Mouse (Mus musculus) G1E (cell line): Measurements from ENCODE around the gene Ftl1.

Experiments
- CTCF ChIP-seq: IDR thresholded peaks from 2 replicates; pipeline ENCODE4 v1.5.1; 2012; ENCODE audit warnings: low read depth, low read length, inconsistent platforms, mixed read lengths
- GATA1 ChIP-seq: IDR thresholded peaks from 2 replicates; pipeline ENCODE4 v1.6.1; 2012; ENCODE audit warnings: borderline replicate concordance, low read length, inconsistent platforms, mixed read lengths

DNA sequence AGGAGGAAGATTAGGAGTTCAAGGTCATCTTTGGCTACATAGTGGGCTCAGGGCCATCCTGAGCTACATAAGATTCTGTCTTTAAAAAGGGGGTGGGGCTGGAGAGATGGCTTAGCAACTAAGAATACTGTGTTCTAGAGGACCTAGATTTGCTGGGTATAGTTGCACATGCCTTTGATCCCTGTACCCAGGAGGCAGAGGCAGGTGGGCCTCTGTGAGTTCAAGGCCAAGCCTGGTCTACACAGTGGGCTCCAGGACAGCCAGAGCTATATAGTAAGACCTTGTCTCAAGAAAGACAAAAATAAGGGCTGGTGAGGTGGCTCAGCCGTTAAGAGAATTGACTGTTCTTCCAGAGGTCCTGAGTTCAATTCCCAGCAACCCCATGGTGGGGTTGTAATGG lies 9.7 kb downstream of the Ftl1 start:
- TF ChIP-seq CTCF, result no peak
- TF ChIP-seq GATA1, result no peak
